Mouse (Mus musculus) CH12.LX (cell line): ENCODE results near the gene Acrbp. TPM values are rescaled to one million over a fixed set of nuclear protein-coding genes. Genes with fewer than 3 reads are reported as not detected.

ENCODE experiments used
- DNase-seq: peaks from one replicate; pipeline ENCODE4 v3.0.0-alpha.2; 2013; ENCODE audit errors: extremely low read depth
- H3K27ac ChIP-seq: 2 replicates; pipeline ENCODE4 v1.5.1; 2012; ENCODE audit warnings: low read depth, mild to moderate bottlenecking, control low read depth, moderate library complexity; ENCODE audit not compliant: insufficient read depth
- H3K27me3 ChIP-seq: replicated peaks from 2 replicates; pipeline ENCODE3; 2012; ENCODE audit warnings: inconsistent platforms
- H3K36me3 ChIP-seq, 2 experiments: replicated peaks in 1 of 2; 2 replicates each; pipeline versions ENCODE3 to v1.6.1; 2012; ENCODE audit warnings: inconsistent platforms in 1 of 2, low read length in 1 of 2, mild to moderate bottlenecking in 1 of 2, mixed read lengths in 1 of 2, moderate library complexity in 1 of 2; ENCODE audit not compliant: control insufficient read depth in 1 of 2, insufficient read depth in 1 of 2
- H3K4me1 ChIP-seq, 2 experiments: 2 replicates each; pipeline ENCODE4 v1.6.1; 2012; ENCODE audit warnings: inconsistent platforms in 1 of 2, moderate library complexity in 1 of 2; ENCODE audit not compliant: insufficient read depth in 2 of 2, control insufficient read depth in 1 of 2
- H3K4me2 ChIP-seq: 2 replicates; pipeline ENCODE4 v1.6.1; 2012; ENCODE audit warnings: low read depth, mild to moderate bottlenecking, control low read depth; ENCODE audit not compliant: poor library complexity, insufficient read depth, severe bottlenecking
- H3K4me3 ChIP-seq, 3 experiments: fragments of 150-350 bp in 1 of 3; sonication (generic) in 1 of 3; replicated peaks in 1 of 3; 2 replicates each; pipeline versions ENCODE3 to v1.5.1; 2011 to 2012; ENCODE audit warnings: low read depth in 2 of 3, low read length in 2 of 3, mild to moderate bottlenecking in 2 of 3, moderate library complexity in 2 of 3, control low read depth in 1 of 3, improper control_type of control experiment in 1 of 3, inconsistent platforms in 1 of 3, mixed read lengths in 1 of 3; ENCODE audit not compliant: poor library complexity in 1 of 3
- H3K79me2 ChIP-seq: replicated peaks from 2 replicates; pipeline ENCODE4 v1.6.1; 2012; ENCODE audit warnings: mild to moderate bottlenecking, moderate library complexity; ENCODE audit not compliant: control insufficient read depth, poor library complexity, insufficient read depth, severe bottlenecking; ENCODE audit errors: extremely low read depth
- H3K9ac ChIP-seq: 2 replicates; pipeline ENCODE4 v1.6.1; 2012; ENCODE audit warnings: low read depth, mild to moderate bottlenecking, control low read depth, moderate library complexity; ENCODE audit not compliant: insufficient read depth
- H3K9me3 ChIP-seq: replicated peaks from 2 replicates; pipeline ENCODE3; 2012; ENCODE audit warnings: low read length, inconsistent platforms, mixed read lengths
- CHD2 ChIP-seq: IDR thresholded peaks from 2 replicates; pipeline ENCODE4 v1.6.1; 2011; ENCODE audit warnings: low read length, improper control_type of control experiment
- CTCF ChIP-seq, 2 experiments: IDR thresholded peaks in 1 of 2; conservative IDR thresholded peaks in 1 of 2; 2 replicates each; pipeline ENCODE4 v1.5.1; 2011 to 2012; ENCODE audit warnings: low read depth in 2 of 2, low read length in 2 of 2, improper control_type of control experiment in 1 of 2, inconsistent platforms in 1 of 2, mild to moderate bottlenecking in 1 of 2, moderate library complexity in 1 of 2
- E2F4 ChIP-seq: IDR thresholded peaks from 2 replicates; pipeline ENCODE4 v1.6.1; 2011; ENCODE audit warnings: low read depth, low read length, improper control_type of control experiment; ENCODE audit not compliant: insufficient replicate concordance
- EP300 ChIP-seq: IDR thresholded peaks from 2 replicates; pipeline ENCODE4 v1.6.1; 2011; ENCODE audit warnings: low read length, improper control_type of control experiment
- GABPA ChIP-seq: IDR thresholded peaks from 2 replicates; pipeline ENCODE4 v1.6.1; 2012; ENCODE audit warnings: low read depth, low read length, improper control_type of control experiment, inconsistent platforms; ENCODE audit not compliant: insufficient replicate concordance
- IRF4 ChIP-seq: IDR thresholded peaks from 2 replicates; pipeline ENCODE4 v1.6.1; 2014; ENCODE audit warnings: low read depth, mild to moderate bottlenecking, inconsistent platforms, low read length, improper control_type of control experiment
- JUN ChIP-seq: IDR thresholded peaks from 2 replicates; pipeline ENCODE4 v1.6.1; 2011; ENCODE audit warnings: low read depth, mild to moderate bottlenecking, low read length, improper control_type of control experiment, moderate library complexity; ENCODE audit not compliant: insufficient read depth
- KAT2A ChIP-seq: IDR thresholded peaks from 2 replicates; pipeline ENCODE4 v1.6.1; 2012; ENCODE audit warnings: low read length, improper control_type of control experiment, inconsistent platforms; ENCODE audit not compliant: insufficient replicate concordance
- MAFK ChIP-seq: IDR thresholded peaks from 2 replicates; pipeline ENCODE4 v1.6.1; 2011; ENCODE audit warnings: low read length, improper control_type of control experiment; ENCODE audit not compliant: insufficient replicate concordance
- MAX ChIP-seq: IDR thresholded peaks from 2 replicates; pipeline ENCODE4 v1.6.1; 2011; ENCODE audit warnings: low read length, improper control_type of control experiment
- MXI1 ChIP-seq: IDR thresholded peaks from 2 replicates; pipeline ENCODE4 v1.6.1; 2011; ENCODE audit warnings: mild to moderate bottlenecking, low read depth, low read length, improper control_type of control experiment
- NELFE ChIP-seq: IDR thresholded peaks from 2 replicates; pipeline ENCODE4 v1.6.1; 2011; ENCODE audit warnings: low read depth, low read length, improper control_type of control experiment
- NRF1 ChIP-seq: IDR thresholded peaks from 2 replicates; pipeline ENCODE4 v1.6.1; 2014; ENCODE audit warnings: low read depth, mild to moderate bottlenecking, inconsistent platforms, low read length, improper control_type of control experiment, moderate library complexity
- PAX5 ChIP-seq: IDR thresholded peaks from 2 replicates; pipeline ENCODE4 v1.6.1; 2012; ENCODE audit warnings: low read length, inconsistent platforms, mixed read lengths
- RCOR1 ChIP-seq: conservative IDR thresholded peaks from 2 replicates; pipeline ENCODE4 v1.6.1; 2012; ENCODE audit warnings: low read depth, mild to moderate bottlenecking, inconsistent platforms, low read length, improper control_type of control experiment
- SIN3A ChIP-seq: IDR thresholded peaks from 2 replicates; pipeline ENCODE4 v1.6.1; 2012; ENCODE audit warnings: low read length, improper control_type of control experiment, inconsistent platforms
- SMC3 ChIP-seq: IDR thresholded peaks from 2 replicates; pipeline ENCODE4 v1.6.1; 2011; ENCODE audit warnings: low read depth, low read length, improper control_type of control experiment
- TCF12 ChIP-seq: IDR thresholded peaks from 2 replicates; pipeline ENCODE4 v1.6.1; 2014; ENCODE audit warnings: low read depth, mild to moderate bottlenecking, inconsistent platforms, low read length, improper control_type of control experiment
- USF1 ChIP-seq: IDR thresholded peaks from 2 replicates; pipeline ENCODE4 v1.6.1; 2014; ENCODE audit warnings: low read depth, mild to moderate bottlenecking, inconsistent platforms, low read length, improper control_type of control experiment
- USF2 ChIP-seq: conservative IDR thresholded peaks from 2 replicates; pipeline ENCODE4 v1.6.1; 2011; ENCODE audit warnings: low read depth, low read length, improper control_type of control experiment
- ZKSCAN1 ChIP-seq: IDR thresholded peaks from 2 replicates; pipeline ENCODE4 v1.6.1; 2012; ENCODE audit warnings: low read depth, inconsistent platforms, low read length, improper control_type of control experiment, borderline replicate concordance
- dilution Hi-C: fragments of 300-500 bp; cut with MboI; formaldehyde crosslinking; loops from 2 replicates; pipeline ENCODE4 v1.14.3; 2020; ENCODE audit warnings: low sequenced_read_pairs; ENCODE audit not compliant: extremely low pct_unique_long_range_greater_than_20kb, extremely low pct_ligation_motif_present
- in situ Hi-C: fragments of 300-500 bp; cut with MboI; formaldehyde crosslinking; loops from 3 replicates; pipeline ENCODE4 v1.14.3; 2019; ENCODE audit warnings: low sequenced_read_pairs, low pct_ligation_motif_present, low pct_unique_long_range_greater_than_20kb, mixed read lengths
- polyA plus RNA-seq: library from polyadenylated mRNA; unstranded; fragments of >175 nt; gene quantifications from 2 replicates; pipeline ENCODE4 v1.2.1, GENCODE M21; 2012; ENCODE audit warnings: low read depth; ENCODE audit not compliant: insufficient read length
- total RNA-seq, 2 experiments: library from RNA; depleted of rRNA; stranded (reverse); fragments of 300-350 nt in 1 of 2; fragments of >200 nt in 1 of 2; gene quantifications; 2 replicates each; pipeline ENCODE4 v1.2.3; 2012 to 2014

Gene Acrbp
- total and polyA plus RNA-seq, 3 experiments = 1.7 to 4.9 (median 3.3) TPM

- Histone ChIP-seq H3K27me3 (no peaks in the 10 kb centered on the region), H3K4me1 (peaks cover 4 to 10% of the 10 kb centered on the region in 2 experiments), H3K9ac (no peak overlapping the region), H3K27ac (no peak overlapping the region), H3K79me2 (peaks cover 22% of the 10 kb centered on the region), H3K36me3 (peaks cover 89 to 96% of the 10 kb centered on the region in 2 experiments), H3K4me3 (no peak overlapping the region), H3K9me3 (peaks cover 10% of the 10 kb centered on the region), H3K4me2 (no peak overlapping the region)
- no peak for DNase-seq
- TF ChIP-seq KAT2A (no peak), PAX5 (no peak), EP300 (no peak), SIN3A (no peak), SMC3 (no peak), MAFK (no peak)
- dilution Hi-C loops (no loop called here), in situ Hi-C loops (no loop called here)
Measured at GRCm38 (mm10) chr6:125104223-125104622, 54.7 kb downstream of the Acrbp start.

DNA sequence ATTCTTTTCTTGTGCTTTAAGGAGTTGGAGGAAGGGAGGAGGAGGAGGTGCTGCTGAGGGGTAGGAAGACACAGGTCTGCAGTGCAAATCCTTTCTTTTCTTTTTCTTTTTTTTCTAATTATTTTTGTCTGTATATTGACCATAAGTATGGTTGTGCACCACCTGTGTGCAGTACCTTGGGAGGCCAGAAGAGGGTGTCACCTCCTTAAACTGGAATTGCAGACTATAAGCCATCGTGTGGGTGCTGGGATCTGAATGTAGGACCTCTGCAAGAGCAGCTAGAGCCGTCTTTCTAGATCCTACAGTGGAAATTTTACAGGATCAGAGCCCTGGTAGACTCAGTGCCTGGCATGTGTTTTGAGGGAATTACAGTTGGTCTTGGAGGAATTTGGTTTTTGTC lies 58.2 kb downstream of the Acrbp start:
- Histone ChIP-seq H3K4me1 (no peaks in the 10 kb centered on the region), H3K9ac (no peak overlapping the region), H3K79me2 (peaks cover 1% of the 10 kb centered on the region; the same call in 1 of the 2 replicates), H3K9me3 (peaks cover 10% of the 10 kb centered on the region), H3K27me3 (no peaks in the 10 kb centered on the region), H3K4me3 (no peak overlapping the region), H3K4me2 (no peak overlapping the region), H3K27ac (no peak overlapping the region), H3K36me3 (peaks cover 87 to 95% of the 10 kb centered on the region in 2 experiments)
- no peak for TF ChIP-seq KAT2A
- peak; percentile 9 to 20; a peak in 2 of 4 replicates for TF ChIP-seq CTCF (conservative IDR thresholded peaks at IDR 0.05 in 1 of 2, IDR thresholded peaks at IDR 0.05 in 1 of 2; ENCODE audit: low read depth in 2 of 2, low read length in 2 of 2)
- in situ Hi-C loops = no loop called here
- dilution Hi-C loops = no loop called here
- no peak for DNase-seq

- Histone ChIP-seq H3K9ac (no peak overlapping the region), H3K4me2 (no peak overlapping the region), H3K79me2 (no peaks in the 10 kb centered on the region), H3K27ac (no peak overlapping the region), H3K9me3 (peaks cover 10% of the 10 kb centered on the region)
- in situ Hi-C loops = no loop called here
- TF ChIP-seq RCOR1 (no peak), NRF1 (no peak), CTCF (conservative IDR thresholded peaks at IDR 0.05 in 1 of 2, IDR thresholded peaks at IDR 0.05 in 1 of 2; ENCODE audit: low read depth in 2 of 2, low read length in 2 of 2) (no peak), MAX (no peak), JUN (no peak), E2F4 (no peak), TCF12 (no peak), PAX5 (no peak), ZKSCAN1 (no peak), GABPA (no peak), USF2 (no peak), CHD2 (no peak), EP300 (no peak), MXI1 (no peak), IRF4 (no peak), MAFK (no peak), NELFE (no peak), USF1 (no peak)
- TF ChIP-seq, all 38 proteins: peak for 0
- H3K4me1 ChIP-seq = no peaks in the 10 kb centered on the region
- no peaks in the 10 kb centered on the region for H3K27me3 ChIP-seq
- H3K4me3 ChIP-seq = no peak overlapping the region
- dilution Hi-C loops = no loop called here
- DNase-seq = no peak
- H3K36me3 ChIP-seq = peaks cover 95 to 98% of the 10 kb centered on the region in 2 experiments
Measured at GRCm38 (mm10) chr6:125109371-125109770, 59.9 kb downstream of the Acrbp start.
